Mouse (Mus musculus) cortical plate, adult 2 months (tissue): ENCODE results near the gene Grin2b. TPM values are rescaled to one million over a fixed set of nuclear protein-coding genes. Genes with fewer than 3 reads are reported as not detected.

Source experiments
- H3K27ac ChIP-seq: fragments of 200-500 bp; 2 replicates; pipeline ENCODE4 v1.5.1; 2012; ENCODE audit warnings: low read length, control low read depth, inconsistent platforms; ENCODE audit not compliant: insufficient read depth
- H3K4me1 ChIP-seq: fragments of 200-500 bp; 2 replicates; pipeline ENCODE4 v1.6.1; 2011; ENCODE audit warnings: low read length; ENCODE audit not compliant: control insufficient read depth, insufficient read depth
- H3K4me3 ChIP-seq: fragments of 200-500 bp; 2 replicates; pipeline ENCODE4 v1.5.1; 2011; ENCODE audit warnings: mild to moderate bottlenecking, low read length, control low read depth; ENCODE audit not compliant: insufficient read depth
- CTCF ChIP-seq: fragments of 200-500 bp; IDR thresholded peaks from 2 replicates; pipeline ENCODE4 v1.5.1; 2011; ENCODE audit warnings: mild to moderate bottlenecking, control low read depth, low read length; ENCODE audit not compliant: insufficient read depth; ENCODE audit errors: extremely low read depth
- POLR2A ChIP-seq: fragments of 200-500 bp; IDR thresholded peaks from 2 replicates; pipeline ENCODE4 v1.6.1; 2011; ENCODE audit warnings: mild to moderate bottlenecking, low read length, control low read depth; ENCODE audit not compliant: insufficient read depth; ENCODE audit errors: extremely low read depth
- polyA plus RNA-seq: library from polyadenylated mRNA; depleted of rRNA; stranded (reverse); fragments of >200 nt; gene quantifications from 2 replicates; pipeline ENCODE4 v1.2.3, GENCODE M21; 2012

The Grin2b gene
- polyA plus RNA-seq, 1 experiment, result 44.7 TPM

- H3K4me1 ChIP-seq, result peaks cover 16% of the 10 kb centered on the region
- TF ChIP-seq CTCF (no peak), POLR2A (no peak)
- H3K27ac ChIP-seq, result 0 out of 2 replicates have a peak overlapping the region, but pooled peaks have one; percentile 1
- H3K4me3 ChIP-seq, result no peak overlapping the region
Observed at GRCm38 (mm10) chr6:136048084-136048483, 125.2 kb downstream of the Grin2b start.

DNA sequence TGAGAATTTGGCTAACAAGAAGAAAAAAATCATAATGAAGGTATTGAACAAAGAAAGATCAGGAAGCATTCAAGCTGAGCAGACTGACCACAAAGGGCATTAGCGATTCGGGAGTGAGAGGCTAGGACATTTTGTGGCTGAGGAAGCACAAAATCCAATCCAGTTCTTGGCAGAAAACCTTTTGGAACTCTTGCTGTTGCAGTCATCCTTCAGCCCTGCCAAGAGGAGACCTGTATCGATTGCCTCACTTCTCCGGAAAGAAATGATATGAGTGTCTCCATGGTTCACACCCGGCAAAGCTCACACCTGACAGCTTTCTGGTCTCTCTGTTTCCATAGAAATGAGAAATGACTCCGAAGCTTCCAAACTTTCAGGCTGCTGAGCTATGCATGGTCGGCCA, 127.2 kb downstream of the Grin2b start:
- Histone ChIP-seq H3K4me1 (peaks cover 25% of the 10 kb centered on the region), H3K4me3 (no peak overlapping the region), H3K27ac (peak overlapping the region; percentile 22; the same call in 1 of the 2 replicates)
- no peak for TF ChIP-seq CTCF

DNA sequence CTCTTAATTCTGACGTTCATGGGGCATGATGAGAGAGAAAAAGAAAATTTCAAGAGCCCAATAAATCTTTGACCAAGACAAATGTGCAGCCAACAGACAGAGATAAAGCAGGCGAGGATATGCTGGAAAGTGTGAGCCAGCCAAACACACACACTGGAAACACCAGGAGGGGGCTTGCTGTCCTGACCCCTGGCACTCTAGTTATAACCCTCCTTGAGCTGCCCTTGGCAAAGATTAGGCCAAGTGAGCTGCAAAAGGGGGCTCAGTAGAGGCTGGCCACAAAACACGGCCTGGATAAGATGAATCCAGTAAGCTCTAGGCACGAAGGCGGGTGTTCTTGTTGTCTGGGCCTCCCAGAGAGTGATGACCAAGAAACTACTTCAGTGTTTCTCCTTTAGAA, 128.8 kb downstream of the Grin2b start:
- Histone ChIP-seq H3K4me1 (peaks cover 29% of the 10 kb centered on the region), H3K27ac (no peak overlapping the region), H3K4me3 (no peak overlapping the region)
- TF ChIP-seq CTCF (no peak), POLR2A (no peak)

GRCm38 (mm10) chr6:136042375-136042774, 130.9 kb downstream of the Grin2b start:
- Histone ChIP-seq H3K4me1 (peaks cover 23% of the 10 kb centered on the region), H3K27ac (no peak overlapping the region), H3K4me3 (no peak overlapping the region)
- TF ChIP-seq POLR2A (no peak), CTCF (peak; percentile 20; the same call in 1 of the 2 replicates)

DNA sequence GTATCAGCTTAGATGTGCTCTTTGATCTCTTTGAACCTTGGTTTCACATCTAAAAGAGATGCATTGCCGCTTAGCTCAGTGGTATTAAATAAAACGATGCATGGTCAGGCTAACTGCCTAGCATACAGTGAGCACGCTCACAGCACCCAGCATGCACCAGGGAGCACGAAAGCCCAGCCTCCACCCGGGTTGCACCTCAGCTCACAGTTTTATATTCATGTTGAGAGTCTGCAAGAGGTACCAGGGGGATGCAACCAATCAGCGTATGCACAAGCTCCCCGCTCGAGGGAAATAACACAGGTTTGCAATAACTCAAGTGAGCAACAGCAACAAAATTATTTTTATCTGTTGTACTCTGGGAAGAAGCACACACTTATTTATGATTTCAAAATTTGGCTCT, 131.5 kb downstream of the Grin2b start:
- peaks cover 19% of the 10 kb centered on the region for H3K4me1 ChIP-seq
- H3K4me3 ChIP-seq, result no peak overlapping the region
- no peak overlapping the region for H3K27ac ChIP-seq
- TF ChIP-seq POLR2A (no peak), CTCF (no peak)

- Histone ChIP-seq H3K27ac (no peak overlapping the region), H3K4me1 (peaks cover 14% of the 10 kb centered on the region), H3K4me3 (no peak overlapping the region)
- TF ChIP-seq CTCF (no peak), POLR2A (no peak)
Observed at GRCm38 (mm10) chr6:136040931-136041330, 132.4 kb downstream of the Grin2b start.

DNA sequence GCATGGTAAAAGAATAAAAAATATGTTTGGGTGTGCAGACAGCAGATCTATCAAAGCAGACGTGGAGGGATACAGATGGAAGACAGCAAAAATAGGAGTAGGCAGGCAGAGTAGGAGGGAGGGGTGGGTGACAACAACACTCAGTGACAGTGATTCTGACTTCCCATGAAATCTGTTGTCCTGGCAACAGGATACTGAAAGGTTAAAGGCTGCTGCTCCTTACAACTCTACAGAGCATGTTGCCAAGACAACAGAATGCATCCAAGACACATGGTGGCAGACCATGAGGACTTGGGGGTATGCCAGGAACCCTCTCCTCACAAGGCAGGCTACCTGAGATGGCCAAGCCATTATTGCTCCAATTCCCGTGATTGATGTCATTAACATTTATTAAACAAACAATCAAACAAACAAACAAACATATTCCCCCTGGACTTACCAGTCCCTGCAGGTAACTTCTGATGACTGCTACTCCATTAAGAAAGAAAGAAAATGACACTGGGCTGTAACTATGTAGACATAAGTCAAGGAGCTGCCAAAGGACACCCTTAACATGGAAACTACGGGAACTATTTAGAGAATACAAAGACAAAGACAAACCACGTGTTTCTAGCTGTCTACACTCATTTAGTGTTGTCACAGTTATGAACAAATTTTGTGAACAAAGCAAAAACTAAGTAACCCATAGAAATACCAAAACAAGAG, 143.9 kb downstream of the Grin2b start:
- H3K4me1 ChIP-seq, result peaks cover 8% of the 10 kb centered on the region
- H3K4me3 ChIP-seq, result no peak overlapping the region
- no peak overlapping the region for H3K27ac ChIP-seq
- no peak for TF ChIP-seq POLR2A
- no peak for TF ChIP-seq CTCF

DNA sequence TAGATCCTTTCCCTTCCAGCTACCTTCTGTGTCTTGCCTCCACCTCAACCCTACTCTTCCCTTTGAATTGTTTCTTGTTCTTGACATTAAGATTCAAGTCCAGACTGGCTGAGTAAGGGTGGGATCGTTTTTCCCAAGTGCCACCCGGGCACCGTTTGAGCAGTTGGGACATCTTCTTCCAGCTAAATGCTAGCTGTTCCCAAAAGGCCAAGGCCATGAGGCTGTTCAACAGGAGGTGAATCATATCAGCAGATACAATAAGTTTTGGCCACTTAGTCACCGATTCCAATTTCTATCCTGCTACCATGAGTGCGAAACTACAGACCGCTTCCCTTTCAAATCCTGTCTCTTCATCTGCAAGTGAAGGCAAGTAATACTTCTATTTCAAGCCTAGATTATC, 146.4 kb downstream of the Grin2b start:
- Histone ChIP-seq H3K4me1 (peaks cover 8% of the 10 kb centered on the region), H3K27ac (no peak overlapping the region), H3K4me3 (no peak overlapping the region)
- no peak for TF ChIP-seq POLR2A
- TF ChIP-seq CTCF, result no peak

- TF ChIP-seq POLR2A (no peak), CTCF (no peak)
- peaks cover 11% of the 10 kb centered on the region for H3K4me1 ChIP-seq
- no peak overlapping the region for H3K4me3 ChIP-seq
- no peak overlapping the region for H3K27ac ChIP-seq
Observed at GRCm38 (mm10) chr6:136025801-136026200, 147.5 kb downstream of the Grin2b start.

- H3K27ac ChIP-seq, result no peak overlapping the region
Observed at GRCm38 (mm10) chr6:136020460-136020859, 152.9 kb downstream of the Grin2b start.

More at GRCm38 (mm10) chr6:136020460-136020859, 152.9 kb downstream of the Grin2b start:
- H3K4me3 ChIP-seq, result no peak overlapping the region
- TF ChIP-seq CTCF (no peak), POLR2A (no peak)
- H3K4me1 ChIP-seq, result peaks cover 6% of the 10 kb centered on the region
